Mouse (Mus musculus): ENCODE data around the gene A030003K21Rik.

The A030003K21Rik gene

DNA sequence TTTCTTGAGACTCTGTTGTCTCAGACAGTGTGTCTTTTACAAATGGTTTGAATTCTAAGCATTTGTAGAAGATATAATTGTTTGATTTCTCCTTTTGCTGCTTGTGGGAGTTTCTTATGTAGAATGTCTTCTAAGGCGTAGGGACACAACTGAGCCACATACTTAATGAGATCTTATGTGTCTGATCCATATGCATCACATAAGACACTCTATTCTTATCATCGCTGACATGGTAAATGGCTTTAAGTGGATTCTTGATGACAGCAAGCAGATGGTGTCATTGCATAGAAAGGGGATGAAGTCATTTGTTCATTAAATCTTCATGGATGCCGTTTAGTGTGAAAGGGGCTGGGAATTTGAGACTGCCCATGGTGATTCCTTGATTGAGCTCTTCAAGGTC lies 37.3 kb downstream of the A030003K21Rik start:
- no peak for DNase-seq

- peak; percentile 32 to 36 for DNase-seq
Measured at GRCm38 (mm10) chr1:82901201-82901600, 42.0 kb downstream of the A030003K21Rik start.

- no peak for DNase-seq
Measured at GRCm38 (mm10) chr1:82900567-82900966, 42.6 kb downstream of the A030003K21Rik start.

DNA sequence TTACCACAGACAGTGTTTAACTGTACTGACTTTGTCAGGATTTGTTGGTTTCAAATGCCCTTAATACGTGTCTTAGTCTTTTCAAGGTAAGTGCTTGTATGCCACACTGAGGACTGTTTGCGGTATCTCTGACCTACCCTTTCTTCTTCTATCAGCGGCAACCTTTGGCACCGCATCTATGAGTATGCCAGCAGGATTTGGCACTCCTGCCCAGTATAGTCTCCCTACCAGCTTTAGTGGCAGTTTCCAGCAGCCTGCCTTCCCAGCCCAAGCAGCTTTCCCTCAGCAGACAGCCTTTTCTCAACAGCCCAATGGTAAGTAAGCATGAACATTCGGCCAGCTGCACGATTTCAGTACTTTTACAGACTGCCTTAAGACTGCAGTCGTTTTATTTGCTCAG lies 49.9 kb downstream of the A030003K21Rik start:
- DNase-seq, result no peak

All from kidney, postnatal 36 days (tissue).